Mouse (Mus musculus) spleen, adult 18-20 months (tissue): ENCODE results near the gene Mrps21.

Experiments used
- DNase-seq, 2 experiments: peaks; one replicate each; pipeline ENCODE4 v3.0.0; 2022; ENCODE audit warnings: mixed read lengths in 2 of 2

Mrps21 gene

DNA sequence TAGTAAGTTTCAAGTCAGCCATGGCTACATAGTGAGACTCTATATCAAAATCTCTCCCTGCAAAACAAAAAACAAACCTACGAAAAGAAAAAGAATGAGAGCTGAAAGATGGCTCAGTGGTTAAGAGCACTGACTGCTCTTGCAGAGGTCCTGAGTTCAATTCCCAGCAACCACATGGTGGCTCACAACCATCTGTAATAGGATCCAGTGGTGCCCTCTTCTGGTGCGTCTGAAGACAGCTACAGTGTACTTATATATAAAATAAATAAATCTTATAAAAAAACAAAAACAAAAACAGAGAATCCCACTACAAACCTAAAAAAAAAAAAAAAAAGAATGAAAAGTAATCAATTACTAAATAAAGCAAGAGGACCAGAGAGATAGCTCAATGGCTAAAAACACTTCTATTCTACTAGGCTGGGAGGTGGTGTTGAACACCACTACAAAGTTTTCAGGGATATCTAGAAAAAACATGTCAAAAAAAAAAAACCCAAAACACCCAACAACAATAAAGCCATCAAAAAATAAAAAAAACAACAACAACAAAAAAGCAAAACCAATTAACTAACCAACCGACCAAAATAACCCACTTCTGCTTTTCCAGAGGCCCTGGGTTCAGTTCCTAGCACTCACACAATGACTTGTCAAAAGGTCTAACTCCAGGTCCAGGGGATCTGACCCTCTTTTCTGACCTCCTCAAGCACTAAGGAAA is 28.7 kb downstream of the Mrps21 start:
- no peak for DNase-seq

DNA sequence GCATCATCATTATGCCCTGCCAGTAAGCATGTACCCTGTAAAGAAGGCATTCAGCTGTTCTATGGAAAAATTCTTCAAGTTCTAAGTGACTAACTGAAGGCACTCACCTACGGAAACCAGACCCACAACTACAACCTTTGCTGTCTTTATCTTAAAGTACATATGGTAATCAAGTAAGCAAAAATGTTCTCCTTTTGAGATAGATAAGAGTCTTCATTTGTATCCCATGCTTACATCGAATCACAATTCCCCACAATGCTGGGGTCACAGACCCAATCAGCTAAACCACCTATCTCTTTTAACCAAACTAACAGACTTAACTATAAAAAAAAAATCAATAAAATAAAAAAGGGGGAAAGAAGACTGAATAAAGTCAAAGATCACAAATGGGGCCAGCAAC is 32.1 kb downstream of the Mrps21 start:
- DNase-seq = no peak

DNA sequence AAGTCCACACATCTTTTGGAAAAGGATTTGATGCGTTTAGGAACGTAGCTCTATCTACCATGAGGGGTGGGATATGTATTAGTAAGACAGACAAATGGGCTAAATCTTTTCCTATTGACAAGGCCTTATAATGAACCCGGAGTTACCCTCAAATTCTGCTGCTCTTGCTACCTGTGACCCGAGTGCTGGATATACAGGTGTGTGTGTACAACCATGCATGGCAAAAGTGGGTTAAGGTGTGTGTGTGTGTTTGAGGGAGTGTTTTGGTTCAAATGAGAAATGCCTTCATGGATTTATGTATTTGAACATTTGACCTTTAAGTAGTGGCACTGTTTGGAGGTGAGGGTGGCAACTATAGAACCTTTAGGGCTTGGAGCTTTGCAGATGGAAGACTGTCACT is 42.3 kb downstream of the Mrps21 start:
- no peak for DNase-seq

DNA sequence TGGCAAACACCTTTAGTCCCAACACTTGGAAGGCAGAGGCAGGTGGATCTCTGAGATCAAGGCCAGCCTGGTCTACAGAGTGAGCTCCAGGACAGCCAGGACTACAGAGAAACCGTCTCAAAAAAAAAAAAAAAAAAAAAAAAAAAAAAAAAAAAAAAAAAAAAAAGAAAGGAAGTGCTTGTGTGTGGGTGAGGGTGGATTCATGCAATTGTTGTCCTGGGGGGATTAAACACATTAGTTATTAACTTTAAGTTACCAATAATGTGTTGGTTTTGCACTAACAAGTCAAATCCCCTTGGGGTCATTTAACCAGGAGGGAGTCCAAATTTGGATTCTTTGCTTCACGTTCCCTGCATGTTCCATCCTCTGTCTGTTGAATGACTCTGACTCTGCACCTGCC is 45.0 kb downstream of the Mrps21 start:
- DNase-seq = no peak

DNA sequence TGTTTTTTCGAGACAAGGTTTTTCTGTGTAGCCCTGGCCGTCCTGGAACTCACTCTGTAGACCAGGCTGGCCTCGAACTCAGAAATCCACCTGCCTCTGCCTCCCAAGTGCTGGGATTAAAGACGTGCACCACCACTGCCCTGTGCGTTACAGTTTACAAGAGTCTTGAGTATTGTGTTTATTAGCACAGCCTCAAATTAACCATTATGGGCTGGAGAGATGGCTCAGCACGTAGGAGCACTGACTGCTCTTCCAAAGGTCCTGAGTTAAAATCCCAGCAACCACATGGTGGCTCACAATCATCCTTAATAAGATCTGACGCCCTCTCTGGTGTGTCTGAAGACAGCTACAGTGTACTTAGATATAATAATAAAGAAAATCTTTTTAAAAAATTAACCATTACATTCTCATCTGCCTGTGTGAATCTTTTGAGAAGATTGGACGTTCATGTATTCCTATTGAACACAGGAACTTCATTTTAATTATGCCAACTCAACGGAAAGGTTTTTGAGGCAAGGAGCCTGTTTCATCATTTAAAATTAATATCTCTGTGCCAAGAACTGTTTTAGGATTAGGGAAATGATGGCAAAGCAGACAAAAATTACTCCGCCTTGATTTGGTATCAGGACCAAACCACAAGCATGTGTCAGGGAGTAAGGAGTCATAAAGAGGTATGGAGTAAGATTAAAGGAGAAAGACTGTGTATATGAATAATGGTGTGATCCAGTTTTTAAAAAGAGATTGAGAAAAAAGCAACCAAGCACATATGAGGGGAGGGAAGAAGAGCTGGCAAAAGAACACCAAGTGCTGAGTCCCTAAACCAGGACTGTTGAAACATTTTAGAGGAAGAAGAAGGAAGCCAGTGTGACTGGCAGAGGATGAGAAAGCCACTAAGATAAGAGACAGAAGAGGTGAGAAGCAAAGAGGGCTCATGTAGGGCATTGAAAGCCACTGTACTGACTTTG is 51.0 kb downstream of the Mrps21 start:
- peak in 1 of 2 experiments; percentile 9 for DNase-seq

DNA sequence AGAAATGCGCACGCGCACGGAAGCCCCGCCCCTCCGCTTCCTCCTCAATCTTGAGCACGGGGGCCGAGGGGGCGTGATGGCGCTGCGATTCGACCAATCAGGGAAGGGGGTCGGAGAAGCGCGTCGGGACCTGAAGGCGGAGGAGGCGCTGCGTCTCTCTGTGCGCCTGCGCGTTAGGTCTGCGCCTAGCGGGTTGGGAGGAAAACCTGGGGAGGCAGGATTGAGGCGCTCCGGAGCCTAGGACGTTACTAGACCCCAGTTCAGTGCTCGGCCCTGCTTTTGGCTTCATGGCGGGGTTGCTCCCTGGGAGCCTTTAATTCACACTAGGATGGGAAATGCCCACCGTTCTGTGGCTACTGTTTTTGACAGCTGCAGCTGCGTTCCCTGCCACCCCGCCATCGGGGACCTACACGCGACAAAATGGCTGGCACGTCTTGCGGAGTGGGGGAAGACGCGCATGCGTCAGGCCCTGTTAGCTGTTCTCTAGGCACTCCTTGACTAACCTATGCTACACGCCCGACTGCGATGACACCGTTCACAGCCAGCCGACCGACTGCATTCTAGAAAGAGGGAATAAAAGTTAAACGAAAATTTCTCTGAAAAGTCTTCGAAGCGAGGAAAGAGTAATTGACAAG is 51.9 kb downstream of the Mrps21 start:
- DNase-seq = peak; percentile 100

DNA sequence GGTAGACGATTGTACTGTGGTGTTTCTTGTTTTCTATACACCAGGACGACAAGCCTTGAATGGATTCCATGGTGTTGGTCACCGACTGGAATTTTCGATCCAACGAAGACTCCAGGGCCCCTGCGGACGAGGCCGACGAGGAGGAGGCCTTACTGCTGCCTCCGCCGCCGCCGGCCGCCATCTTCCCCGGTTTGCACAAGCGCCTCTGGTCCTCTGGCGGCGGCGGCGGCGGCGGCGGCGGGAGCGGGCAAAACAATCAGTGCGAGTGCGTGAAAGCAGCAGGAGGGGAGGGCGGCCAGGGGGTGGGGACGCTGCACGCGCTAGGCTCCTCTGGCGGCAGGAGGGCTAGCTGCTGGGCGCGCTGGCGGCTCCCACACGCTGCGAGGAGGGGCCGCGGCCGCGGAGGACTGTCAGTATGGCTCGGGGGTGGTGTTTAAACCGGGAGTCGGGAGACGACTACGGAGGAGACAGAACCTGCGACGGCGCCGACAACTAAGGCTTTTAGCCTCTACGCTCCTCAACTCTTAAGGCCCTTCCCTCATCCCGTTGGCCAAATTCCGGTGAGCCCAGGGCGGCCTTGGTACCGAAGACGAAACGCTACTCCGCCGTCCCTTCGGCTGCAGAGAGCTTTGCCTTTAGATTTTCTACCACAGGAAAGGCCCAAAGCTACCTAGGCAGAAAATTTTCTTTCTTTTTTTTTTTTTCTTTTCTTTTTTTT is 52.6 kb downstream of the Mrps21 start, which contains the start of gene Rprd2:
Gene Rprd2 (minus strand): TSS at position 293 of the 718 bp plus-strand sequence.
- peak; percentile 62 to 71 for DNase-seq

DNA sequence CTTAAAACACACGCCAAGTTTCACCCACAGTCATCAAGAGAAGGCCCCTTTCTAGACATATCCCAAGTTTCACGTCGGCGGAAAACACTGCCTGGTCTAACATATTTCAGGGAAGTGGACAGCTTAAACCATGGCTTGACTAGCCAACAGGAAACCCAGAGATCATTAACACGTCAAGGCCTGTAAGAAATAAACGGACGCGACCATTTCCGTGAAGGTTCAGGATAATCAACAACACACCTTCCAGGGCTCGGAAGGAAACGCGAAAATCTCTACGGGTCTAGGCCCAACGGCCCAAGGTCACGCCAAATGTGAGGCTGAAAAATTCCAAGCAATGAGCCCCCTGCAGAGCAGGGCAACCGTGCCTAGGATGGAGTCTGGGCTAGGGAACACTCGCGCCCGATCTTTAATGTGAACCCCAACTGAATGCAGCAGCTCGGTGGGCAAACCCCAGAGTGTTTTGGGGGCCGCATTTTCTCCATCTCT is 53.2 kb downstream of the Mrps21 start:
- peak in 1 of 2 experiments; percentile 39 for DNase-seq

DNA sequence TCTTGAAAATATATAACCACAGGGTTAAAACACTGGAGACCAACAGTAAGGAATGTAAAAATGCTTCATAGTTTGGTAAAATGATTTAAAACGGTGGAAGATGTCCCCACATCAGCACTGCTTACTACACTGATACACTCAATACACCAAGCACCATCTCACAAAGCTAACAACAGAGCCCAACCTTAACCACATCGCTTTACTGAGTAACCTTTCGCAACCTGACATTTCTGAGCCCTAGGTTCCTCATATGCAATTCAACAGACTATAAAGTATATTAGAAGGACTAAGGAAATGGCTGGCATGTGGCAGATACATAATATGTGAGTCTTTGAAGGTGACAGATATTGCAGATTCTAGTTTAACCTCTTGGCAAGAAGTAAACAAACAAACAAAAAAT is 54.6 kb downstream of the Mrps21 start:
- DNase-seq = no peak
